Mouse (Mus musculus) spleen, postnatal 36 days (tissue): ENCODE measurements around the gene Atoh7.
"Not testable (repeated sequence)": the region's sequence is repeated elsewhere in the genome, so short reads cannot be mapped to it uniquely, and the experiment has no call there.

Experiments
- DNase-seq, 2 experiments: peaks; one replicate each; pipeline ENCODE4 v3.0.0; 2022; ENCODE audit warnings: low spot score in 2 of 2, mixed read lengths in 1 of 2

Gene Atoh7

GRCm38 (mm10) chr10:63099521-63099920 lies at the start of gene Atoh7:
Gene Atoh7 (plus strand): TSS chr10:63099651.
- no peak for DNase-seq

GRCm38 (mm10) chr10:63051267-63051666 lies 48.2 kb upstream of the Atoh7 start:
- DNase-seq, result no peak

GRCm38 (mm10) chr10:63052011-63052410 lies 47.4 kb upstream of the Atoh7 start:
- no peak for DNase-seq

- no peak for DNase-seq
Observed at GRCm38 (mm10) chr10:63053007-63053406, 46.4 kb upstream of the Atoh7 start.

GRCm38 (mm10) chr10:63054071-63054470 lies 45.4 kb upstream of the Atoh7 start:
- not testable (repeated sequence) for DNase-seq

- no peak for DNase-seq
Observed at GRCm38 (mm10) chr10:63054586-63054985, 44.9 kb upstream of the Atoh7 start.

- no peak for DNase-seq
Observed at GRCm38 (mm10) chr10:63056966-63057750, 42.3 kb upstream of the Atoh7 start.

GRCm38 (mm10) chr10:63059862-63060261 lies 39.6 kb upstream of the Atoh7 start, which contains the start of gene Pbld1:
Gene Pbld1 (plus strand): TSS chr10:63060162.
- DNase-seq, result no peak

- no peak for DNase-seq
Observed at GRCm38 (mm10) chr10:63060406-63060805, 39.0 kb upstream of the Atoh7 start.

GRCm38 (mm10) chr10:63061266-63061665 lies 38.2 kb upstream of the Atoh7 start:
- DNase-seq, result no peak

- DNase-seq, result no peak
Observed at GRCm38 (mm10) chr10:63062696-63063095, 36.8 kb upstream of the Atoh7 start.

- DNase-seq, result no peak
Observed at GRCm38 (mm10) chr10:63063365-63063764, 36.1 kb upstream of the Atoh7 start.

GRCm38 (mm10) chr10:63064516-63064915 lies 34.9 kb upstream of the Atoh7 start:
- DNase-seq, result no peak

- no peak for DNase-seq
Observed at GRCm38 (mm10) chr10:63065561-63065960, 33.9 kb upstream of the Atoh7 start.

GRCm38 (mm10) chr10:63065988-63066387 lies 33.5 kb upstream of the Atoh7 start:
- peak; percentile 68 to 70 for DNase-seq

GRCm38 (mm10) chr10:63086304-63086703 lies 13.1 kb upstream of the Atoh7 start:
- DNase-seq, result no peak

GRCm38 (mm10) chr10:63089103-63089757 lies 10.2 kb upstream of the Atoh7 start:
- DNase-seq, result peak; percentile 18 to 43

GRCm38 (mm10) chr10:63089758-63090571 lies 9.5 kb upstream of the Atoh7 start:
- no peak for DNase-seq

- DNase-seq, result no peak
Observed at GRCm38 (mm10) chr10:63091915-63092314, 7.5 kb upstream of the Atoh7 start.

GRCm38 (mm10) chr10:63092616-63093550 lies 6.6 kb upstream of the Atoh7 start:
- no peak for DNase-seq

- DNase-seq, result no peak
Observed at GRCm38 (mm10) chr10:63096757-63097156, 2.7 kb upstream of the Atoh7 start.
